Comparison of ENCODE assay signal across 8 mouse cellular contexts in genomic region chr9:41447902-41448301, GRCm38 (mm10).
A peak's percentile ranks its signal among the peaks of the same experiment; 100 is the strongest.
DNase-seq lines count a peak whose midpoint lies in the region; ATAC-seq and TF ChIP-seq lines count a peak whose summit lies in the region.
"Had no signal": no experiment of that assay in that cellular context is flagged by ENCODE, and none has a peak within 500 bp of the region (broad histone marks: within the 10 kb centered on the region; RNA-seq: fewer than 3 reads in every experiment).

No protein-coding gene starts in this region.

- peaks cover 34% of the 10 kb centered on the region for H3K4me1 ChIP-seq in lung, embryonic 15.5 days
- peaks cover 24 to 41% of the 10 kb centered on the region in 2 experiments for H3K4me1 ChIP-seq in heart, embryonic 14.5 days (ENCODE audit: control insufficient read depth in 2 of 2, insufficient read depth in 2 of 2, low read length in 2 of 2)
- H3K4me1 ChIP-seq in limb, embryonic 13.5 days, result peaks cover 46% of the 10 kb centered on the region
- no peaks in the 10 kb centered on the region; the same call in 1 of the 2 replicates for H3K4me1 ChIP-seq in stomach, postnatal 0 days (replicated peaks; ENCODE audit: control insufficient read depth, insufficient read depth)

- H3K4me3 ChIP-seq in lung, embryonic 15.5 days, result no peak overlapping the region
- no peak overlapping the region for H3K4me3 ChIP-seq in heart, embryonic 14.5 days (ENCODE audit: control insufficient read depth in 1 of 2, insufficient read depth in 1 of 2, low read depth in 1 of 2, low read length in 2 of 2)
- H3K4me3 ChIP-seq in limb, embryonic 13.5 days, result no peak overlapping the region
- no peak overlapping the region for H3K4me3 ChIP-seq in stomach, postnatal 0 days (ENCODE audit: low read depth, low read length)

- no peak for TF ChIP-seq EP300 in stomach, postnatal 0 days (optimal IDR thresholded peaks at IDR 0.05)

- peak overlapping the region; percentile 47 for H3K4me2 ChIP-seq in lung, embryonic 15.5 days
- H3K4me2 ChIP-seq in heart, embryonic 14.5 days (ENCODE audit: low read length), result peak overlapping the region; percentile 47; the same call in 1 of the 2 replicates
- H3K4me2 ChIP-seq in limb, embryonic 13.5 days (replicated peaks), result 0 out of 2 replicates have a peak overlapping the region, but pooled peaks have one; percentile 47
- no peak overlapping the region; the same call in 1 of the 2 replicates for H3K4me2 ChIP-seq in stomach, postnatal 0 days (replicated peaks; ENCODE audit: low read depth)

- no peaks in the 10 kb centered on the region for H3K27me3 ChIP-seq in lung, embryonic 15.5 days
- no peaks in the 10 kb centered on the region for H3K27me3 ChIP-seq in heart, embryonic 14.5 days (ENCODE audit: control insufficient read depth, insufficient read depth, low read length)
- H3K27me3 ChIP-seq in limb, embryonic 13.5 days, result no peaks in the 10 kb centered on the region
- no peaks in the 10 kb centered on the region for H3K27me3 ChIP-seq in stomach, postnatal 0 days (ENCODE audit: control insufficient read depth, insufficient read depth, low read length)

- DNase-seq in lung, postnatal 36 days, result no peak
- no peak for DNase-seq in stomach, postnatal 0 days (ENCODE audit: low spot score)
- DNase-seq in kidney, postnatal 25 days, result no peak
- DNase-seq: thymus, adult 18-20 months had no signal

- TF ChIP-seq CTCF in stomach, postnatal 0 days (IDR thresholded peaks at IDR 0.05; ENCODE audit: low read depth), result no peak

- no peaks in the 10 kb centered on the region for H3K36me3 ChIP-seq in lung, embryonic 15.5 days
- no peaks in the 10 kb centered on the region for H3K36me3 ChIP-seq in heart, embryonic 14.5 days (ENCODE audit: control insufficient read depth, insufficient read depth, low read length)
- H3K36me3 ChIP-seq in limb, embryonic 13.5 days, result no peaks in the 10 kb centered on the region
- no peaks in the 10 kb centered on the region for H3K36me3 ChIP-seq in stomach, postnatal 0 days (ENCODE audit: control insufficient read depth, insufficient read depth, low read length)

- H3K27ac ChIP-seq in lung, embryonic 15.5 days, result peak overlapping the region; percentile 95
- H3K27ac ChIP-seq in heart, embryonic 14.5 days (replicated peaks in 1 of 2; ENCODE audit: control insufficient read depth in 1 of 2, insufficient read depth in 1 of 2, low read depth in 2 of 2, low read length in 2 of 2), result peak overlapping the region; percentile 87 to 94
- peak overlapping the region; percentile 45; the same call in 1 of the 2 replicates for H3K27ac ChIP-seq in limb, embryonic 13.5 days
- H3K27ac ChIP-seq in stomach, postnatal 0 days (replicated peaks), result peak overlapping the region; percentile 45; the same call in 1 of the 2 replicates

- ATAC-seq in lung, embryonic 15.5 days (ENCODE audit: borderline replicate concordance, extremely low read depth, low FRiP score, low TSS enrichment), result no peak
- no peak for ATAC-seq in heart, embryonic 14.5 days (ENCODE audit: insufficient number of reproducible peaks, insufficient read depth, low FRiP score, low read depth)
- ATAC-seq in limb, embryonic 13.5 days (ENCODE audit: low FRiP score, low read depth), result no peak
- ATAC-seq in stomach, postnatal 0 days (ENCODE audit: low FRiP score, low TSS enrichment), result no peak
- no peak for ATAC-seq in erythroblast, adult 5-6 weeks (replicated peaks; ENCODE audit: low FRiP score, poor library complexity, severe bottlenecking)

- H3K9me3 ChIP-seq in lung, embryonic 15.5 days, result no peaks in the 10 kb centered on the region
- no peaks in the 10 kb centered on the region for H3K9me3 ChIP-seq in heart, embryonic 14.5 days (ENCODE audit: control insufficient read depth, low read length)
- no peaks in the 10 kb centered on the region for H3K9me3 ChIP-seq in limb, embryonic 13.5 days
- H3K9me3 ChIP-seq in stomach, postnatal 0 days (ENCODE audit: control insufficient read depth, low read length), result no peaks in the 10 kb centered on the region

- 56% methylated on average over 8 of the region's 8 CpGs for WGBS in lung, embryonic 15.5 days
- WGBS in heart, embryonic 14.5 days, result 79% methylated on average over 8 of the region's 8 CpGs
- WGBS in limb, embryonic 13.5 days, result 65% methylated on average over 8 of the region's 8 CpGs
- 65% methylated on average over 8 of the region's 8 CpGs for WGBS in stomach, postnatal 0 days

- no peak overlapping the region for H3K9ac ChIP-seq in lung, embryonic 15.5 days
- no peak overlapping the region for H3K9ac ChIP-seq in heart, embryonic 14.5 days (ENCODE audit: low read length)
- H3K9ac ChIP-seq in limb, embryonic 13.5 days, result no peak overlapping the region
- no peak overlapping the region for H3K9ac ChIP-seq in stomach, postnatal 0 days (ENCODE audit: low read length)

Comparison
In these comparisons a context has a peak if more than half of its experiments do, and no peak if none do; other contexts are left out.
1. H3K27ac ChIP-seq: peak in every context shown above with its lines; median percentile 95 in lung, embryonic 15.5 days; 90 in heart, embryonic 14.5 days; 45 in limb, embryonic 13.5 days; 45 in stomach, postnatal 0 days.